ENCODE assay signal across 9 mouse cellular contexts in the genomic region with DNA sequence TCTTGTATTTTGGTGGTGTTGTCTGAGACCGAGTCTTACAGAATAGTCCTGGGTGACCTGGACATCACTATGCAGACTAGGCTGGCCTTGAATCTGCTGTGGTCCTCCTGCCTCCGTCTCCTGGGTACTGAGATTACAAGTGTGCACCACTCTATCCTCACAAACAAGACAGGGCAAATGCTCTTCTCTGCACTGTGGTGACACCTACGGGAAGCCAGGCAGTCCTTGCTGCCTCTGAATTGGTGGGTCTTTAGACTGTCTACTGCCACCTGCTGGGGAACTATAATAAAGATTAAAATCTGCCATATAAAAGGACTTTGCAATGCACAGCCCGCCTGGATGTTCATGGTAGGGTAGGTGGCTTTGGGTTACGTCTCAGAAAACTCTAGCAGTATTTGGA. TPM values are rescaled to one million over a fixed set of nuclear protein-coding genes. Genes with fewer than 3 reads are reported as not detected.
A peak's percentile ranks its signal among the peaks of the same experiment; 100 is the strongest.
DNase-seq lines count a peak whose midpoint lies in the region; ATAC-seq and TF ChIP-seq lines count a peak whose summit lies in the region.
"Had no signal": no experiment of that assay in that cellular context is flagged by ENCODE, and none has a peak within 500 bp of the region (broad histone marks: within the 10 kb centered on the region; RNA-seq: fewer than 3 reads in every experiment).

No protein-coding gene starts in this region.

- peak; percentile 78 for DNase-seq in ES-E14 (ENCODE audit: low read depth, low spot score)
- peak; percentile 53 for DNase-seq in adrenal gland, adult 2 months
- DNase-seq in embryo, embryonic 11.5 days (ENCODE audit: low read depth, low spot score): peak; percentile 66
- peak; percentile 82 for DNase-seq in hindbrain, embryonic 11.5 days (ENCODE audit: low spot score)
- peak; percentile 74 for DNase-seq in layer of hippocampus, adult 9-11 months
- peak; percentile 82 for DNase-seq in lung, postnatal 10 days
- DNase-seq in retina, adult 2 months (ENCODE audit: low read depth, low spot score): peak; percentile 44
- DNase-seq in urinary bladder, postnatal 4 days (ENCODE audit: low spot score in 2 of 2): no peak

- no peaks in the 10 kb centered on the region for H3K27me3 ChIP-seq in hindbrain, embryonic 11.5 days (ENCODE audit: control insufficient read depth, insufficient read depth, low read length)

- no peak overlapping the region for H3K27ac ChIP-seq in ES-E14 (ENCODE audit: insufficient read depth, low read depth, low read length, poor library complexity, severe bottlenecking)
- H3K27ac ChIP-seq in hindbrain, embryonic 11.5 days (ENCODE audit: low read depth, low read length): no peak overlapping the region

- WGBS in hindbrain, embryonic 11.5 days: 55% methylated on average over 5 of the region's 5 CpGs

- no peak overlapping the region for H3K4me2 ChIP-seq in hindbrain, embryonic 11.5 days (replicated peaks; ENCODE audit: low read depth, low read length)

- no peak overlapping the region for H3K9ac ChIP-seq in ES-E14 (ENCODE audit: insufficient read depth, low read depth, low read length, poor library complexity, severe bottlenecking)
- no peak overlapping the region for H3K9ac ChIP-seq in hindbrain, embryonic 11.5 days (ENCODE audit: low read depth, low read length)

- H3K36me3 ChIP-seq in ES-E14 (ENCODE audit: control insufficient read depth, insufficient read depth, low read length, poor library complexity, severe bottlenecking): peaks cover 1% of the 10 kb centered on the region; the same call in 1 of the 2 replicates
- no peaks in the 10 kb centered on the region for H3K36me3 ChIP-seq in hindbrain, embryonic 11.5 days (ENCODE audit: control insufficient read depth, insufficient read depth, low read length)

- in situ Hi-C loops in ES-E14 (cut with MboI; ENCODE audit: low sequenced_read_pairs in 2 of 2, unreplicated experiment in 2 of 2): loop anchor here in 1 of 2 experiments (25.0 kb wide), 1 partner anchor 253 kb away; no protein-coding TSS in a partner anchor

- no peaks in the 10 kb centered on the region for H3K9me3 ChIP-seq in ES-E14 (ENCODE audit: control insufficient read depth, insufficient read depth, low read depth, low read length)
- no peaks in the 10 kb centered on the region for H3K9me3 ChIP-seq in hindbrain, embryonic 11.5 days (ENCODE audit: control insufficient read depth, low read length)

- peaks cover 3 to 8% of the 10 kb centered on the region in 2 experiments; a peak in 3 of 4 replicates for H3K4me1 ChIP-seq in ES-E14 (ENCODE audit: control insufficient read depth in 2 of 2, insufficient read depth in 2 of 2, low read length in 2 of 2, poor library complexity in 1 of 2)
- peaks cover 2% of the 10 kb centered on the region; the same call in 1 of the 2 replicates for H3K4me1 ChIP-seq in hindbrain, embryonic 11.5 days (replicated peaks; ENCODE audit: control insufficient read depth, insufficient read depth, low read length)

- no peak overlapping the region for H3K4me3 ChIP-seq in ES-E14 (ENCODE audit: insufficient read depth in 1 of 2, low read depth in 1 of 2, low read length in 2 of 2, poor library complexity in 1 of 2, severe bottlenecking in 1 of 2)
- H3K4me3 ChIP-seq in hindbrain, embryonic 11.5 days (ENCODE audit: low read depth, low read length): no peak overlapping the region
- H3K4me3 ChIP-seq: myocyte had no signal

- no peak for ATAC-seq in hindbrain, embryonic 11.5 days (ENCODE audit: low FRiP score)

TF ChIP-seq in ES-E14, 5 proteins besides CTCF, POLR2A, EP300 and RAD21:
- TF ChIP-seq ZC3H11A (IDR thresholded peaks at IDR 0.05; ENCODE audit: borderline replicate concordance, low read depth, low read length) (peak; percentile 32; the same call in 1 of the 2 replicates), ZNF384 (IDR thresholded peaks at IDR 0.05; ENCODE audit: low read depth, low read length) (no peak)
TF ChIP-seq in ES-E14: peak in this region for 1.

RNA-seq across cellular contexts. Expression of gene Plcg2, which starts 32.8 kb away (rescaled TPM):
- total RNA-seq in ES-E14 (2012; rRNA removed): 32.4 and 35.5 TPM in 2 replicates
- total RNA-seq in adrenal gland, adult 2 months (2021): 1 to 10 TPM; 6.1 to 7.0 TPM
- polyA plus RNA-seq in adrenal gland, adult 2 months (2012; rRNA removed): 3.1 and 4.3 TPM in 2 replicates
- 1.8 TPM in 2 replicates for polyA plus RNA-seq in hindbrain, embryonic 11.5 days (2014; fragmentation: Nextera tagmentation; extraction: Ambion mirVana)

Comparison
In these comparisons a context has a peak if more than half of its experiments do, and no peak if none do; other contexts are left out.
1. DNase-seq: peak in ES-E14 (single experiment), adrenal gland, adult 2 months (single experiment), embryo, embryonic 11.5 days (single experiment), hindbrain, embryonic 11.5 days (single experiment), layer of hippocampus, adult 9-11 months (single experiment), lung, postnatal 10 days (single experiment) and retina, adult 2 months (single experiment); none in urinary bladder, postnatal 4 days (0 of 2).